Mouse (Mus musculus) limb, embryonic 13.5 days (tissue): ENCODE measurements around the gene Xntrpc. TPM values are rescaled to one million over a fixed set of nuclear protein-coding genes. Genes with fewer than 3 reads are reported as not detected.
"Not testable (repeated sequence)": the region's sequence is repeated elsewhere in the genome, so short reads cannot be mapped to it uniquely, and the experiment has no call there.

Experiments
- ATAC-seq: fragments of 200-750 bp; cut with Nextera tagmentation; 2 replicates; pipeline ENCODE4 v1.8.0; 2017; ENCODE audit warnings: low read depth, moderate number of reproducible peaks, moderate TSS enrichment; ENCODE audit not compliant: low FRiP score
- H3K27ac ChIP-seq: fragments of 300-500 bp; sonication (generic); 2 replicates; pipeline ENCODE4 v1.5.1; 2015; ENCODE audit warnings: inconsistent platforms, mild to moderate bottlenecking, moderate library complexity
- H3K27me3 ChIP-seq: fragments of 300-500 bp; sonication (generic); 2 replicates; pipeline ENCODE4 v1.6.1; 2015; ENCODE audit warnings: mild to moderate bottlenecking, inconsistent platforms
- H3K36me3 ChIP-seq: fragments of 300-500 bp; sonication (generic); 2 replicates; pipeline ENCODE4 v1.6.1; 2015; ENCODE audit warnings: inconsistent platforms, mild to moderate bottlenecking, moderate library complexity
- H3K4me1 ChIP-seq: fragments of 300-500 bp; sonication (generic); 2 replicates; pipeline ENCODE4 v1.6.1; 2015; ENCODE audit warnings: inconsistent platforms
- H3K4me2 ChIP-seq: fragments of 300-500 bp; sonication (generic); replicated peaks from 2 replicates; pipeline ENCODE4 v1.6.1; 2015; ENCODE audit warnings: inconsistent platforms, mild to moderate bottlenecking, moderate library complexity
- H3K4me3 ChIP-seq: fragments of 300-500 bp; sonication (generic); 2 replicates; pipeline ENCODE4 v1.5.1; 2015; ENCODE audit warnings: moderate library complexity, mild to moderate bottlenecking, inconsistent platforms
- H3K9ac ChIP-seq: fragments of 300-500 bp; sonication (generic); 2 replicates; pipeline ENCODE4 v1.6.1; 2015; ENCODE audit warnings: mild to moderate bottlenecking, inconsistent platforms
- H3K9me3 ChIP-seq: fragments of 300-500 bp; sonication (generic); 2 replicates; pipeline ENCODE4 v1.6.1; 2016; ENCODE audit warnings: inconsistent platforms
- WGBS: fragments of 180-500 bp; shearing (Covaris S2); methylation state at CpG from one replicate; pipeline ENCODE4 v1.1.7; 2015; 5-methylcytosine and 5-hydroxymethylcytosine counted together
- polyA plus RNA-seq: library from polyadenylated mRNA; unstranded; fragments of >200 nt; fragmentation: Nextera tagmentation; extraction: Ambion mirVana; gene quantifications from 2 replicates; pipeline ENCODE4 v1.2.1, GENCODE M21; 2015

The Xntrpc gene
- polyA plus RNA-seq: 2.3 TPM in 2 replicates

DNA sequence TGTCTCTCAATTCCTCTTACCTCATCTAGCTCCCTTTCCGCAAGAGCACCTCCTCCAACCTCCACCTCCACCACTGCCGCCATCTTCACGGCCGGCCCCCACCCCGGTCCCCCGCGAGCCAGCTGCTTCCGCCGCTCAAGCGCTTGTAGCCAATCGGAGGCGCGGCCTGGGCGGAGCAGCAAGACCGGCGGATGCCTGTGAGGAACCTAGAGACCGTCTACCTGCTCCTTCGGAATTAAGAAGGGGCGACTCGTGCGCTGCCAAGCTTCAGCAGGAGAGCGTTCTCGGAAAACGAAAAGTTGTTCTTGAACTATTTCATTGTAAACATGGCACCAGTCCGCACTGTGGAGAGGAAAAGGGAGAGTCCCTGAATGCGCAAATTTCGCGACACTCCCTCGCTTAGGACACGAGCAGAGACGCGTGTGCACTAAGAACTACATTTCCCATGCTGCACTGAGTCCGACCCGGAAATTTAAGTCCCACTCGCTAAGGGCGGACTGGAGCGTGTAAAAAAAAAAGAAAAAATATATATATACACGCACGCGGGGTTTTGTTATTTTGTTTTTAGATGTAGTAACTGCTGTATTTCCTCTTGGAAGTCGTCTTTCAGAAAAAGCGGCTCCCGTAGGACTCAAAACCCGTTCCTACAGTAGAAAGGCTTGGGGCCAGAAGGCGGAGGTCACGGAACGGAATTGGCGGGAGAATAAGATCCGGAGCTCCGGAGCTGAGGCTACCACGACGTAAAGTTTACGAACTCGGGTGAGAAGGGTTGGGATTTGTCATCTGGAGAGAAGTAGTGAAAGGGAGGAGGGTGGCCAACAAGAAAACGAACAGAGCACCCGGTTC lies at the start of gene Xntrpc, which contains the start of the genes Rnf121 and Xndc1:
Gene Xntrpc, plus strand, starts transcription at position 668 of the 846 bp plus-strand sequence.
Gene Rnf121, minus strand, starts transcription at position 424 of the 846 bp plus-strand sequence.
Gene Xndc1, plus strand, starts transcription at position 466 of the 846 bp plus-strand sequence.
- peak within 1 kb of the TSS; percentile 71 for H3K9ac ChIP-seq
- peaks cover 22% of the 10 kb centered on the region for H3K4me1 ChIP-seq
- H3K27ac ChIP-seq: peak within 1 kb of the TSS; percentile 72
- H3K4me2 ChIP-seq: peak within 1 kb of the TSS; percentile 74
- ATAC-seq: peak; percentile 99
- peaks cover 15% of the 10 kb centered on the region for H3K36me3 ChIP-seq
- H3K9me3 ChIP-seq: no peaks in the 10 kb centered on the region
- WGBS: under 1% methylated on average over 56 of the region's 56 CpGs
- H3K27me3 ChIP-seq: no peaks in the 10 kb centered on the region
- H3K4me3 ChIP-seq: peak within 1 kb of the TSS; percentile 60

DNA sequence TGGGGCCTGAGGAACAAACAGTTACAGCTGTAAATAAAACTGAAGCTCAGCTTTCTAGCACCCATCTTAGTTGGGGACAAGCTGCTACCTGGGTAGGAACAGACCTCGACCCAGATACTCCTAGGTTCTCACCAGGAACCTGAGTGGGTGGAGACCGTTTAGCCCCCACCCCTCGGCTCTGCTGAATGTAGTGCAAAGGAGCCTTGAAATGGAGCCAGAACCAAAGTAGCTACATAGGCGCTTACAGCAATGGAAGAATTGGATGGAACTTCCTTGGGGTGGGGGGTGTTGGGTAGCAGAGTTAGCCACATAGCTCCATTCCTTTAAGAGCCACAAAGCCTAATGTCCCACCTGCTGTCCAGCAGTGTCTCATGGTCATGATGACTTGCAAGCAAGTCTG lies 48.6 kb upstream of the Xntrpc start:
- Histone ChIP-seq H3K4me2 (no peak overlapping the region), H3K27me3 (no peaks in the 10 kb centered on the region), H3K4me1 (no peaks in the 10 kb centered on the region), H3K9ac (no peak overlapping the region), H3K36me3 (peaks cover 99% of the 10 kb centered on the region), H3K4me3 (no peak overlapping the region), H3K27ac (no peak overlapping the region), H3K9me3 (no peaks in the 10 kb centered on the region)
- ATAC-seq: no peak
- WGBS: 83% methylated on average over 4 of the region's 4 CpGs

DNA sequence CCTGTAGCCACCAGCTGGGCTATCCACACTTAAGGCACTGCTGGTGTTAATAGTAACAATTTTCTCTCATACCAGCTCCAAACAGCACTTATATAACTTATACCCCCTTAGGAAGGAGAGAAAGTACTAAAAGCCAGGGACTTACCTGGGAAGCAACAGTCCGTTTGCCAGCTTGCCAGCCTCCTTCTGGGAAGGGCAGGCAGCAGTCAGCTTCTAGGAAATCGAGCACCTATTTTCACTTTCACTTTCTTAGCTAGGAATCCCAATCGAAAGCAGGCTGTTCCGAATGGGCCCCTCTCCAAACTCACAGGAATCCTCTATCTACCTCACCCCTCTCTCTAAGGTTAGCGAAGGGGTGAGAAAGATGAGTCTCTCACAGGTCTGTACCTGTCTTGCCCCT lies 48.1 kb upstream of the Xntrpc start:
- peaks cover 99% of the 10 kb centered on the region for H3K36me3 ChIP-seq
- no peak overlapping the region for H3K4me3 ChIP-seq
- no peaks in the 10 kb centered on the region for H3K9me3 ChIP-seq
- H3K27ac ChIP-seq: no peak overlapping the region
- WGBS: 80% methylated on average over 5 of the region's 5 CpGs
- H3K4me1 ChIP-seq: no peaks in the 10 kb centered on the region
- H3K27me3 ChIP-seq: no peaks in the 10 kb centered on the region
- no peak overlapping the region for H3K4me2 ChIP-seq
- ATAC-seq: no peak
- H3K9ac ChIP-seq: no peak overlapping the region

DNA sequence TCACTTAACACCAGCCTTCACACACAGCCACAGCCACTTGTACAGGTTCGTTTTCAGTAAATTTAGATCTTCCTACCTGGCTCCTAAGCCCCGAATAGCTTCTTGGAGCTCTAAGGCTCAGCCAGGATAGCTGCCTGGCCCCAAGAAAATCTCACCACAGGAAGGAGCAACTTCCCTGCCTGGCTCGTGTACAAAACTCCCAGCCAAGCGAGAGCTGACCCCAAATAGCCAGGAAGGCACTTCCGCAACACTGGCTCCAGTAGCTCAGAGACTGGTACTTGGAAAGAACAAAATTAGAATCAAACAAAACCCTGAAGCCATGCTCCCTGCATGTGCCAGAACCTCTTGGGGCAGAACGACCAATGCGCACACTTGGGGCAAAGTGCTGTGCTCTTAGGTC lies 47.5 kb upstream of the Xntrpc start:
- no peak for ATAC-seq
- Histone ChIP-seq H3K4me3 (no peak overlapping the region), H3K4me1 (no peaks in the 10 kb centered on the region), H3K36me3 (peaks cover 99% of the 10 kb centered on the region), H3K9me3 (no peaks in the 10 kb centered on the region), H3K27ac (no peak overlapping the region), H3K9ac (no peak overlapping the region), H3K27me3 (no peaks in the 10 kb centered on the region), H3K4me2 (no peak overlapping the region)
- WGBS: 85% methylated on average over 7 of the region's 7 CpGs

DNA sequence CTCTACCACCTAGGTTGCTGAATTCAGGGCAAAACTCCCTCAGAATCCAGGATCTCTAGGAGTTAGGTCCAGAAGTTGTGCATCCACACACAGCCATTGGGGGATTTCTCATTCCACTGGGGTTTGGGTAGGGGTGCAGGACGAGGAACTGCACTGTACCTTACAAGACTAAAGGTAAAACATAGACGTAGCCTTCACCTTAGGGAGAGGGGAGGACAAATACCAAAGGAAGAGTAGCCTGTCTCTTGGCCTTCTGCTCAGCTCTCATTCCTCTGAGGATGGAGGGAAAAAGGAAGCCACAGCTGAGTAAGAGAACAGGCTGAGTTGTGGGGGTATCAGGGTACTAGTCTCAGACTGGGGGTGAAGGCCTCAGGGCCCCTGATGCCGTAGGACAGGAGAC lies 46.9 kb upstream of the Xntrpc start, which contains the start of gene Il18bp:
Gene Il18bp, minus strand, starts transcription at position 101 of the 400 bp plus-strand sequence.
- peaks cover 99% of the 10 kb centered on the region for H3K36me3 ChIP-seq

DNA sequence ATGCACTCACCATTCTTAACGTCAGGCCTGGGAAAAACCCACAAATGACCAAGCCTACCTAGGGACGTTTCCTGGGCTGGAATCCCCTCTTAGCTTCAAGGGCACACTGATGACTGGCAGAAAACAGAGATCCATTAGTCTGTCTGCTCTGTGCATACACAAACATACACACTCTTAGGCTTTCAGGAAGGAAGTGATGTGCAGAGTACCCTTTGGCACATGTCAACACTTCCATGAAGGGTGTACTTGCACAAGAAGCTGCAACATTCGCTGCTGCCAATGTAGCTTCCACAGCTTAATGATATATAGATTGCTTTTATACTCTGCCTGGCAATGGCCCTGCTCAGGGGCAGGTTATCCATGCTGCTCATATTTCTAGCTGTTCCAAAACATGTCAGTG lies 46.2 kb upstream of the Xntrpc start:
- H3K36me3 ChIP-seq: peaks cover 96% of the 10 kb centered on the region
- 79% methylated on average over 3 of the region's 3 CpGs for WGBS
- no peak overlapping the region for H3K4me2 ChIP-seq

More for the DNA sequence above, 46.9 kb upstream of the Xntrpc start, which contains the start of gene Il18bp:
- WGBS: 94% methylated on average over 3 of the region's 3 CpGs
- H3K9me3 ChIP-seq: no peaks in the 10 kb centered on the region
- H3K9ac ChIP-seq: no peak within 1 kb of the TSS
- no peak for ATAC-seq
- no peaks in the 10 kb centered on the region for H3K4me1 ChIP-seq
- no peak within 1 kb of the TSS for H3K4me3 ChIP-seq
- H3K27me3 ChIP-seq: no peaks in the 10 kb centered on the region
- H3K27ac ChIP-seq: no peak within 1 kb of the TSS
- no peak within 1 kb of the TSS for H3K4me2 ChIP-seq

DNA sequence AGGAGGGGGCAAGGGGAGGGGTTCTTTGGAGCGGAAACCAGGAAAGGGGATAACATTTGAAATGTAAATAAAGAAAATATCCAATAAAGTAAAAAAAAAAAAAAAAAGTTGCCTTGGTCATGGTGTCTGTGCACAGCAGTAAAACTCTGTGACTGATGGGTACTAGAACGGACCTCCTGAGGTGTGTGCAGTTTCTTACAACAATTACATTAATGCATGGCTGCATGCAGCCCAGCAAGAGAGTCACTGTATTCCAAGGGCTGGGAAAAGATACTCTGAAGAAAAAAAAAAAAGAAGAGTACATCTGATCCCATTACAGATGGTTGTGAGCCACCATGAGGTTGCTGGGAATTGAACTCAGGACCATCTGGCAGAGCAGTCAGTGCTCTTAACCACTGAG lies 44.6 kb upstream of the Xntrpc start:
- WGBS: 88% methylated on average over 2 of the region's 2 CpGs
- H3K4me3 ChIP-seq, ATAC-seq, H3K9ac ChIP-seq, H3K27me3 ChIP-seq, H3K27ac ChIP-seq, H3K4me1 ChIP-seq, H3K4me2 ChIP-seq, H3K9me3 ChIP-seq: not testable (repeated sequence)
- peaks cover 92% of the 10 kb centered on the region for H3K36me3 ChIP-seq

More for the DNA sequence above, 46.2 kb upstream of the Xntrpc start:
- no peak overlapping the region for H3K9ac ChIP-seq
- no peaks in the 10 kb centered on the region for H3K27me3 ChIP-seq
- no peak overlapping the region for H3K27ac ChIP-seq
- H3K4me3 ChIP-seq: no peak overlapping the region
- H3K9me3 ChIP-seq: no peaks in the 10 kb centered on the region
- ATAC-seq: no peak
- H3K4me1 ChIP-seq: no peaks in the 10 kb centered on the region

DNA sequence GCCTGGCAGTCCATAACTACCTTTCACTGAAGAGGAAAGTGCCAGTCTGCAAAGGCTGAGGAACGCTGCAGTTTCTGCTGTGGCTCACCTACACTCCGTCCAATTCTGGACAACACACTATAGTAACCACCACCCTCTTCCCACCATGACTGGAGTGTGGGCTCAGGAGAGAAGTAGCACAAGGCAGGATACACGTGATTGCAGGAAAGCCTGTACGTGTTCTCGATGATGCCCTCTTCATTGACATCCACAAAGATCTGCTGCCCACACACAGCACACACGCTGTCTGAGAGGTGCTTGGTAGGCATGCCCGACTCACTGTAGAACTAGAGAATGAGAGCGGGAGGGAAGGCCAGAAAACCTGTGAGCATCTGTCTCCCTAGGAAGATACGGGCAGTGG lies 41.7 kb upstream of the Xntrpc start:
- H3K4me2 ChIP-seq: no peak overlapping the region
- H3K4me3 ChIP-seq: no peak overlapping the region
- ATAC-seq: no peak
- no peak overlapping the region for H3K27ac ChIP-seq
- peaks cover 86% of the 10 kb centered on the region for H3K36me3 ChIP-seq
- H3K27me3 ChIP-seq: no peaks in the 10 kb centered on the region
- no peaks in the 10 kb centered on the region for H3K4me1 ChIP-seq
- WGBS: 89% methylated on average over 9 of the region's 9 CpGs
- no peak overlapping the region for H3K9ac ChIP-seq
- H3K9me3 ChIP-seq: no peaks in the 10 kb centered on the region

DNA sequence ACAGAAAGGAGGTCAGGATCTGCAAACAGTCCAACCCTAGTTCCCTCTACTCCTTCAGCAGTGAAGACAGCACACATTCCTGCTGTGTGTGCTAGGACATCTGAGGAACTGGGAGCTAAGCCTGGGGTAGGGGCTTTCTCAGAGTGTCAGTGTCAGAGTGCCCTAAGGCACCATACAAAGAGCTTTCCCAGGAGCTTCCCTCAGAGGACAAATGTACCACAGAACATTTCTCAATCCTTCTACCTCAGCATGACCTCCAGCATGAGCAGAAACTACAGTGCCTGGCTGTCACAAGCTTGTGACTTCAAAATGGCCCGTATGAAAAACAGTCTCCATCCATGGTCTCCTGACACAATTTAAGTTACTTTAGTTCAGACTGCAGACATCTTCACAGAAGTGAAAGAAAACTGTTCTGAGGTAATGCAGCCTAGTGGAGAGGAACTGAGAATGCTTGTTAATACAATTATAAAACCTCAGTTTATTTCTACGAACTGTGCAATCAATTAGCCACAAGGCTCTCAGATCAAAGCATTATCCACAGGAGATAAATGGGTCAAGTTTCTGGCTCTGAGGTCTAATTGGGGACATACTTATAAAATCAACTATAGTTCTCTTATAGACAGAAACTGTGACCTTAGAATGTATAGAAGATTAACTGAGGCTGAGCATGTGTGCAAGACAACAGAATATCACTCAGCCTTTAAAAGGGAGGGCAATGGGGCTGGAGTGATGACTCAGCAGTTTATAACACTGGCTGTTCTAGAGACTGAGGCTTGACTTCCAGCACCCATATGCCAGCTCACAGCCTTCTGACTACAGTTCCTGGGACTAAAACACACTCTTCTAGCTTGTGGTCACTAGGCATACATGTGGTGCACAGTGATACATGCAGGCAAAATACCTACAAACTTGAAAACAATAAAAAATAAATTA lies 40.1 kb upstream of the Xntrpc start:
- Histone ChIP-seq H3K9me3 (no peaks in the 10 kb centered on the region), H3K9ac (no peak overlapping the region), H3K27me3 (no peaks in the 10 kb centered on the region), H3K27ac (no peak overlapping the region), H3K4me1 (no peaks in the 10 kb centered on the region), H3K36me3 (peaks cover 83% of the 10 kb centered on the region), H3K4me3 (no peak overlapping the region), H3K4me2 (no peak overlapping the region)
- 70% methylated on average over 2 of the region's 2 CpGs for WGBS
- no peak for ATAC-seq

DNA sequence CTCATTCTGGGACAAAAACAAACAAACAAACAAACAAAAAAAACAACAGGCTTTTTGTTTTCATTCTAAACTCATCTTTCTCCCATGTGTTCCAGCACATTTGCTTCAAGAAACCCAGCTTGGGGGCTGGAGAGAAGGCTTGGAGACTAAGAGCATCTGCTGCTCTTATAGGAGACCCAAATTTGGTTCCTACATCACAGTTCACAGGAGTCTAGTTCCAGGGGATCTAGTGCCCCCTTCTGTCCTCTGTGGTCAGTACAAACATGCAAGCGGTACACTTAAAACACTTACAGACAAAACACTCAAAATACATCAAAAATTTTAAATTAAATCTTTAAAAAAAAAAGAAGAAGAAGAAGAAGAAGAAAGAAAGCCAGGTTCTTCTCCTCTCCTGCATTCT lies 30.6 kb upstream of the Xntrpc start:
- Histone ChIP-seq H3K9me3 (no peaks in the 10 kb centered on the region), H3K27ac (no peak overlapping the region), H3K36me3 (peaks cover 99% of the 10 kb centered on the region), H3K9ac (no peak overlapping the region), H3K4me3 (no peak overlapping the region), H3K27me3 (no peaks in the 10 kb centered on the region), H3K4me2 (no peak overlapping the region), H3K4me1 (no peaks in the 10 kb centered on the region)
- 90% methylated on average over 1 of the region's 1 CpGs for WGBS
- no peak for ATAC-seq

DNA sequence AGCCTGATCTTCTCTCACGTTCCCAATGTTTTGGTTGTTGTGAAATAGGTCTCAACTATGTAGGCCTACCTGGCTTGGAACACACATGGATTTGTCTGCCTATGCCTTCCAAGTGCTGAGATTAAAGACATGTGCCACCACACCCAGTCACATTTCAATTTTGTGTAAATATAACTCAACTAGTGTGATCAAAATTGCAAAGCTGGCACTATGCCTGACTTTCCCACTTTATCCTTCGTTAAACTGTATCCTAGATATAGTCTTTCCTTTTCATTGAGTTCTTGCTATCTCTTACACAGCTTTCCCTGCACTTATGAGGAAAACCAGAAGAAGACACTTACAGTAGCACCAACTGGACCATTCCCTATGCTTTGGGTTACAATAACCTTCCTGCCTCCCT lies 30.0 kb upstream of the Xntrpc start:
- H3K9ac ChIP-seq: no peak overlapping the region
- peaks cover 100% of the 10 kb centered on the region for H3K36me3 ChIP-seq
- H3K4me2 ChIP-seq: no peak overlapping the region
- H3K27ac ChIP-seq: no peak overlapping the region
- no peaks in the 10 kb centered on the region for H3K9me3 ChIP-seq
- no peaks in the 10 kb centered on the region for H3K4me1 ChIP-seq
- ATAC-seq: no peak
- WGBS: 88% methylated on average over 2 of the region's 2 CpGs
- no peaks in the 10 kb centered on the region for H3K27me3 ChIP-seq
- H3K4me3 ChIP-seq: no peak overlapping the region

DNA sequence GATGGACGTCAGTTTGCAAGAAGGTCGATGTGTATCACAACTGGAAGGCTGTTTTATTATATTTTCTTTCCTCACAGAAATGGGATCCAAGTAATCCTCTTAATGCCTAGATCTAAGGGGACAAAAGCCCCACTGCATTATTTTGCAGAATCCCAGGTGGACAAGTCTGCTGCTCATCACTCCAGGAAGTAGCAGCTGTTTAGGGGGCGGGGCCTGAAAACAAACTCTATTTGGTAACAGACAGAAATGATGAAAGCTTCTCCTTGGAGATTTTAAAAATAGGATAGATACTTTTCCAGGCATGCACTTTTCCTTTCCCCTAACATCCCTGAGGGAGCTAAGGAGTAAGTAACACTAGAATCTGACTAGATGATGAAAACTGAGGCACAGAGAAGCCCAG lies 28.2 kb upstream of the Xntrpc start:
- Histone ChIP-seq H3K27ac (no peak overlapping the region), H3K9me3 (no peaks in the 10 kb centered on the region), H3K4me2 (no peak overlapping the region), H3K36me3 (peaks cover 97% of the 10 kb centered on the region), H3K9ac (no peak overlapping the region), H3K4me3 (no peak overlapping the region), H3K4me1 (no peaks in the 10 kb centered on the region), H3K27me3 (no peaks in the 10 kb centered on the region)
- 92% methylated on average over 3 of the region's 3 CpGs for WGBS
- ATAC-seq: no peak
